Mouse (Mus musculus) B cell, adult 2 months (primary cell): Measurements from ENCODE around the gene Txnrd1.

Source experiments
- DNase-seq, 2 experiments: peaks; one replicate each; pipeline ENCODE4 v3.0.0; 2022

The Txnrd1 gene

GRCm38 (mm10) chr10:82866832-82867231 lies 33.1 kb downstream of the Txnrd1 start:
- peak in 1 of 2 experiments; percentile 9 for DNase-seq

- DNase-seq: no peak
These were observed 34.8 kb downstream of the Txnrd1 start for GRCm38 (mm10) chr10:82868418-82869086.

GRCm38 (mm10) chr10:82875446-82875845 lies 41.7 kb downstream of the Txnrd1 start:
- no peak for DNase-seq

- DNase-seq: peak; percentile 46 to 49
These were observed 42.5 kb downstream of the Txnrd1 start for GRCm38 (mm10) chr10:82876076-82876796.

DNA sequence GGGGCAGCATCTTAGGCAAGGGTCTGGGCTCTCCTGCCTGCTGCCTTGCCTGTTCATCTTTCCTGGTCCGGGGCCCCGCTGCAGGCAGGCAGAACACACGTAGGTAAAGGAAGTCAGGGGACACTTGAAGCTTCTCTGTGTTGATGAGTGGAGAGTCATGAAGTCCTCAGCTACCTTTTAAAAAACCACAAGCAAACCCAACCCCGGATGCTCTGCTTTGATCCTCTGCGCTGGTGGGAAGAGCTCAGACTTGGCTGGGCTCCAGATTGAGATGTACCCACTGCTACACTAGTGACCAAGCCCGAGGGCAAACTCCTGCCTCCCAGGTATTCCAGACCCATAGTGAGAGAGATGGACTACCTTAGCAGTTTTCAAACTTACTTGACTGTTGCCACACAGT lies 53.6 kb downstream of the Txnrd1 start:
- DNase-seq: no peak

- no peak for DNase-seq
These were observed 54.8 kb downstream of the Txnrd1 start for GRCm38 (mm10) chr10:82888576-82888975.

- DNase-seq: no peak
These were observed 55.8 kb downstream of the Txnrd1 start for GRCm38 (mm10) chr10:82889447-82889973.

DNA sequence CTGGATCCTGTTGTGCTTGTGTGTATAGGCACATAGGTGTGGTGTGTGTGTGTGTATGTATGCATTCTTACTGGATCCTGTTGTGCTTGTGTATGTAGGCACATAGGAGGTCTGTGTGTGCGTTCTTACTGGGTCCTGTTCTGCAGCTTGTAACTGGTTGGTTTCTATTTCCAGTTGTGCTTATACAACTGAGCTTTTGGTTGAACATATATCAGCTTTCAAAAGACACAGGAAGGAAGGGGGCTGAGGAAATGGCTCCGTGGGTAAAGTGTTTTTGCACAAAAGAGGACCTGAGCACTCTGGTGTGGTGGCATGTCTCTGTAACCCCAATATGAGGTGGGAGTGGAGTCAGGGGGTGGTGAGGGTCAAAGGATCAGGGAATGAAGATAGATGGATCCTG lies 57.2 kb downstream of the Txnrd1 start:
- no peak for DNase-seq

DNA sequence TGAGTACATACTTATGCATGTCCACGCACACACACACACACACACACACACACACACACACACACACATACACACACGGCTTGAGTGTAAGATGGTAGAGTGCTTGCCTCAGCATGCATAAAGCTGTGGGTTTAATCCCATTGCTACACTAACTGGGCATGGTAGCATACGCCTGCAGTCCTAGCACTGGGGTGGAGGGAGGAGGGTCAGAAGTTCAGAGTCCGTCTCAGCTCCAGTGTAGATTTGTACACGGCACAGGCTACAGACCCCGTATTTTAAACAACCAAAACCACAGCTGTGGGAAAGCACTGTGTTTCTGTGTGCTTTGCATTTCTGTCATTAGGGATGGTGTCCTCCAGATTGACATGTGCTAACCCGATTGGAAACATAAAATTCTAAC lies 57.7 kb downstream of the Txnrd1 start:
- no peak for DNase-seq

DNA sequence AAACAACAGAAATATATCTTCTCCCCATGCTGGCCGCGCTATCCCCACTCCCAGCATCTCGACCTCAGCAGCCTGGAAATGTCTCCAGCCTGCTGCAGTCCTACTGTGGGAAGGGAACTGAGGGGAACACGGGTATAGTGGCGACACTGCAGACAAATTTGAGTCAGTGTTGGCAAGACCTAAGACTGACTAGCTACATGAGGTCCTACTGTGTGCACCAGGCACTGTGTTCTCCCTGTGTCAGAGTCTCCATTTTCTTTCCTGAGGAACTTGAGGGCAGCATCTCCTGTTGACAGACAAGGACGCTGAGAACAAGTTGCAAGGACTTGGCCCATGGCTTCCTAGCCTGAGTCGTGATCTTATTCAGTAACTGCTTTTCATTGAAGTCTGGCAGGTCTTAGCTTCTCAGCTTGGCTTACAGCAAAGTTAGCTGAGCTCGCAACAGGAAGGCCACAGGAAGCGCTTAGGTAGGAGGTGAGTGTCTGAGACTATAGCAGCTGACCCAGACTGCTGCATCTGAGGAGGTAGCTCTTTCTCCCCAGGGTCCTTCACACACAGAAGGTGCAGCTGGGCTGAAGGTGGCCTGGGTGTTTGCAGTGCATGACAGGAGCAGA lies 58.8 kb downstream of the Txnrd1 start:
- no peak for DNase-seq

DNA sequence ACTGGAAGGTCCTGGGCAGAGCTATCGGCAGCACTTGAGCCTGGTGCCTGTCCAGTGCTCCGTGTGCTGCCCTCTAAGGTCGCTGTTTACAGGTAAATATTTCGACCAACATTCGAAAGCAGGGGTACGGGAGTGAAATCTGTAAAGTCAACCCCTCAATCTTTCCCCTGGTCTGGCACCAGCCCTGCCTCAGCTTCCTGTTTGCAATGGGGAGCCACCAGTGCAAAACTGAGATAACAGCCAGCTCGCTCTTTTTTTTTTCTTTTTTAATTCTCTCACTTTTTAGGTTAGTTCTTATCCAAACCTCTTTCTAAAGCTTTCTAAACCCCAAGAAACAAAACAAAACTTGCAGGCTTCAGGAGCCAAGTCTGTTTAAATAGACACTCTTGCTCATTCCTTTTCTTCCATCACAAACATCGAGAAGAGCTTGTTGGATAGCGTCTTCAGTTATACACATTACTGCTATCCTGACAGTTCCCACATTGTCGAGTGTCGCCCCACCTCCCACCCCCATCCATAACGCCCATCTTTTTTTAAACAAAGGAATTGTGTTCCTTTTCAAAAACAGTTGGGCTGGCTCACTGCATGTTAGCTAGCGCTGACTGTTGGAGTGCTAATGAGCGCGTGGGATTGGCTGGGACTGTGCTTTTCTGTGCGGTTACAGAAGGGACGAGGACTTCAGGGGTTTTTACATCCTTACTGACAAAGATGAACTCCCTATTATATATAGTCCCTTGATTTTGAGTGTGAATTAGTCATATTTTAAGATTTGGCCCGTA lies 60.3 kb downstream of the Txnrd1 start:
- DNase-seq: no peak

- DNase-seq: no peak
These were observed 64.2 kb downstream of the Txnrd1 start for GRCm38 (mm10) chr10:82897936-82898335.

GRCm38 (mm10) chr10:82898893-82899292 lies 65.1 kb downstream of the Txnrd1 start:
- no peak for DNase-seq

GRCm38 (mm10) chr10:82899810-82900421 lies 66.2 kb downstream of the Txnrd1 start:
- peak; percentile 38 to 39 for DNase-seq

DNA sequence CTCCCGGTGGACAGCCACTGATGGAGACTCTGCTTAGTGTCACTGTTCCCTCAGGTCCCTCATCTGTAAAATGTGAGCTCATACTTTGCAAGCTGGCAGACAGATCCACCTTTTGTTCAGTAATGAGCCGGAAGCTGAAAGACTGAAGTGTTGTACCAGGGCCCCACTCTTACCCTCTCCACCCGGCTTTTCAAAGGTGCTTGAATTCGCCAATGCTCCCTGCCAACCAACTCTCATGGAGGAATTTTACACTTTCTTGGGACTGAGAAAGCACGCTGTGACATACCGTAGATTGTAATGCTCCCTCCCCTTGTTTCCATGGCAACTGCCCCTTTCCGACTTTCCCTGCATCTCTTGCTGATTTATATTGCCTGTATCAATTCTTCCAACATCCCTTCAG lies 66.8 kb downstream of the Txnrd1 start:
- no peak for DNase-seq

DNA sequence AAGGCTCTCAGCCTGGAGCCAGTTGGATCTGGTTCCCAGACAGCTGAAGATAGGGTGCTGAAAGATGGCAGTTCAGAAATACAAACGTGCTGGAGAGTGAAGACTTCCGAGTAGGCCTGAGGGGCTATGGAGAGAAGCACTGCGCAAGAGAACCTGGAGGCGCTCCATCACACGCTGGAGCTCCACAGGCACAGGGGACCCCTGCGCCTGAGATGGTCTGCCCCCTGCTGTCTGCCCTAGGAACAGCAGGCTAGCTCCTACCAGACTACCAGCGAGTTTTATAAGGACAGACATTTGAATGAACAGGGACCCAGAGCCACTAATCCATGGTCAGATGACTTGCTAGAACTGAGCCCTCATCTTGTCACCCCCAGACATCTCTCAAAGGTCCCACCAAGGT lies 67.7 kb downstream of the Txnrd1 start:
- DNase-seq: peak; percentile 91 to 92

DNA sequence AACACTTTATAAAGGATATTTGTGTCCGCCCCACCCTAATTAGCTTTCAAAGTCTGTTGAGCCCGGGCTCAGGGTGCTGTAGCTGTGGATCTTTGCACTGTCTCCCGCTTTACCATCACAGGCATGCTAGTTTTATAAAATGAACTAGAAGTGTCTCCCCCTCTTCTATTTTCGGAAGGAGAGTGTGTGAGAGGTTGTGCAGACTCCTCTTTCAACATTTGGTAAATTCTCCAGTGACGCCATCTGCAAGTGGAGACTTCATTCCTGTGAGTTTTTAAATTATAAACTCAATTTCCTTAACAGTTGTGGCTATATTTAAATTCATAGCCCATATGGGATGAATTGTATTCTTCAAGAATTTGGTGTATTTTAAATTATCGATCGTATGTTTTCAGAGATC lies 74.8 kb downstream of the Txnrd1 start:
- DNase-seq: no peak

GRCm38 (mm10) chr10:82909382-82909781 lies 75.6 kb downstream of the Txnrd1 start:
- DNase-seq: peak; percentile 80 to 82

DNA sequence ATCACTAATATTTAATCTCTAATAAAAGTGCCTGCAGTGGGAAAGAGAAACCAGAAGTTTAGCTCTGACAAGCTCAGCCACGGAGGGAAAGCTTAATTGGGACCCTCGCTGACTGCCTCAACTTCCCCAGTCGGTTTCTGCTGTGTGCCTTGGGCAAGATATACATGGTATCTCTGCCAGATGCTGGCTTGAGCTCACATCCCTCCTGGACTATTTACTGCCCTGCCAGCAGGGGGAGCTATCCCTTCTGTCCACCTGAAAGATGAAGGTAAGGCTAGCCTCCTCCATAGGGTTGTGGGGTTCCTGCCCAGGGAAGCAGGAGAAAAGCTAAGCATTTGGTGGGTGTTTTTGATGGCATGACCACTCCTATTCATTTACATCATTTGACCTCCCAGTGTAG lies 76.4 kb downstream of the Txnrd1 start:
- DNase-seq: peak; percentile 62 to 67

- DNase-seq: no peak
These were observed 79.5 kb downstream of the Txnrd1 start for GRCm38 (mm10) chr10:82913238-82913637.

GRCm38 (mm10) chr10:82913772-82914171 lies 80.0 kb downstream of the Txnrd1 start:
- peak in 1 of 2 experiments; percentile 16 for DNase-seq

DNA sequence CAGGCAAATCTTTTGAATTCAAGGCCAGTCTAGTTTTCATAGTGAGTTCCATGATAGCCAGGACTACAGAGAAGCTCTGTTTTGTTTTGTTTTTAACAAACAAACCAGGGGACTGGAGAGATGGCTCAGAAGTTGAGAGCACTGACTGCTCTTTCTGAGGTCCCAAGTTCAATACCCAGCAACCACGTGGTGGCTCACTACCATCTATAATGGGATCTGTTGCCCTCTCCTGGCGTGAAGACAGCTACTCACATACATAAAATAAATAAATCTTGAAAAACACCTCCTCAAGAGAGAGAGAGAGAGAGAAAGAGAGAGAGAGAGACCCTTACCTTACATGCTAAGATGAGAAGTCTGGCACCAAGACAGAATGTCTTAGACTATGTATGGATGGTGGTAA lies 84.9 kb downstream of the Txnrd1 start:
- no peak for DNase-seq
